Mouse (Mus musculus) mouse embryonic stem cell (cell line): Measurements from ENCODE around the gene Acvr1c.

ENCODE experiments used
- in situ Hi-C, 2 experiments: fragments of 300-500 bp; cut with MboI; formaldehyde crosslinking; loops; 1 replicate in 1 of 2; 3 replicates in 1 of 2; pipeline ENCODE4 v1.14.3; 2019 to 2020; ENCODE audit warnings: low sequenced_read_pairs in 2 of 2, low pct_unique_long_range_greater_than_20kb in 1 of 2, mixed read lengths in 1 of 2; ENCODE audit not compliant: unreplicated experiment in 1 of 2

Gene Acvr1c

DNA sequence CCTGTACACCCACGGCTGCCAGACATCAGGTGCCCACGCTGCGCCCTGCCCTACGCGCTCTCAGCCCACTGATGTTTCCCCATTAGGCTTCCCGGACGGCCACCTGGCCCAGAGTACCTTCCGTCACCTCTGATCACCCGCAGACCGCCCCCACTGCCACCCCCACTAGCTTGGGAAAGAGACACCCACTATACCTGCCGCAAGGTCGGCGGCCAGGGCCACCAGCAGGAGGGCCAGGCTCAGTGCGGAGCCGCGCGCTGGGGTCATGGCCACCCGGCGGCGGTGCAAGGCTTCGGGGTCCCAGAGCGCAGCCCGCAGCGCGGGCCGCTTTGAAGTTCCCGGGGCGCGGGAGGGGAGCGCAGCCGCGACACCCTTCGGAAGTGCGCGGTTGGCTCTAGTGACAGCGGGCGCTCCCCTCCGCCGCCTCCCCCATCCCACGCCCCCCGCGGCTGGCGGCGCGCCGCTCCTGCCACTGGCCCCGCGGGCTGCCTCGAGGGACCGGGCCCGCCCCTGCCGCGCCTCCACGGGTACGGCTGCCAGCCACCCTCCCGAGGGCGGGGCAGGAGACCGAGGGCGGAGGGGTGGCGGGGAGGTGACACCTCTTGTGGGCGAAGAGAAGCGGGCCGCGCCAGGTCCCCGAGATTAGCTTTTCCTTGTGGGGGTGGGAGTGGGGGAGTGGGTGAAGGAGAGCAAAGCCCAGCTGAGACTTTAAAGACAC lies at the start of gene Acvr1c:
Gene Acvr1c (minus strand): TSS at position 482 of the 718 bp plus-strand sequence.
- in situ Hi-C loops = no loop called here

DNA sequence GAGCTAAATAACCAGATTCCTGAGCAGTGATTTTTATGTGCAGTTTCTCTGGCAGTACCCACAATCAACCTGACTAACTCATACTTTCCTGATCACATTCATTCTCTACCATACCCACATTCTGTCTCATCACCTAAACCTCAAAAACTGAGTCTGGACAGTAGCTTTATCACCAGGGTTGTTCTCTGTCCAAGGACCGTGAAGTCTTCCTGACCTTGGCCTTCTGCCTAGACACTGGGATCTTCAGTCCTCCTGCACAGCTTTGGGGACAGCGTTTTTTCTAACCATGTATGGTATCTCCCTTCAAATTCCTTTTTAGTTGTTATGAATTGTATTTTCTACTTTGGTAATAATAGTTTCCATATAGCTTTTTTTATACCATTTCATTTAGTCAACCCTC lies 45.8 kb upstream of the Acvr1c start:
- in situ Hi-C loops = loop anchor here (25.0 kb wide), 1 partner anchor 366 kb away; no protein-coding TSS in a partner anchor

- in situ Hi-C loops = no loop called here
These were observed 30.9 kb upstream of the Acvr1c start for GRCm38 (mm10) chr2:58388601-58389000.

DNA sequence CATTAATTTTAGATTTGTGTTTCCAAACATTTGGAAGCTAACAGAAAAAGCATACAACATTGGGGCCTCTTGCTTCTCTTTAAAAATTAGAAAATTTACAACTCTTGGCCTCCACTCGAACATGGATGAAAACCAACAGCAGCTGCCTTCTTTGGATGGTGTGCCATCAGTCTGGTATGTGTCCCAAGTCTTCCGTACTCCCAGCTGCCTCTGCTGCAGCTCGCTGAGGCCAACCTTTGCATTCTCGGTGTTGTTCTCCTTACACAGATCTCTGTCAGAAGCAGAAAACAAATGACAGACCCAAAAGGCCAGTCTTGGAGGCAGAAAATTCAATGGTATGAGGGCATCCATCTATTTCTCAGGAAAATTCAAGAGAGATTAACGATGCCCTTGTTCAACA lies 22.3 kb upstream of the Acvr1c start:
- in situ Hi-C loops = no loop called here

- in situ Hi-C loops = no loop called here
These were observed 21.8 kb upstream of the Acvr1c start for GRCm38 (mm10) chr2:58379475-58379874.

- in situ Hi-C loops = no loop called here
These were observed 19.9 kb upstream of the Acvr1c start for GRCm38 (mm10) chr2:58377417-58378130.

- in situ Hi-C loops = no loop called here
These were observed 8.5 kb upstream of the Acvr1c start for GRCm38 (mm10) chr2:58366196-58366595.

- in situ Hi-C loops = no loop called here
These were observed 3.8 kb upstream of the Acvr1c start for GRCm38 (mm10) chr2:58361361-58362046.

DNA sequence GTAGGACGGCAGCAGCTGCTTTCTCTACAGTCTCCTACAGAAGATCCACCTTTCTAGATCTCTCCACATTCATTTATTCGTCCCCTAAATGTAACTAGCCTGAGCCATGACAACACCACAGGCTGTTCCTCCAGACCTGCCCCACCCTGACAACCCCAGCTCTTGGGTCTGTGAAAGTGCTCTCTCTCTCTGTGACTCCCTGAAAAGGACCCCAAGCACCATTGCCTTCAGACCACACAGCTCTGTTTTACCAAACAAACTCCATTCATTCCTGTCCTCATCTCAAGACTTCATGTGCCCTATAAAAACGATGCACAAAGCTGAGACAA lies 401 bp upstream of the Acvr1c start:
- in situ Hi-C loops = no loop called here

DNA sequence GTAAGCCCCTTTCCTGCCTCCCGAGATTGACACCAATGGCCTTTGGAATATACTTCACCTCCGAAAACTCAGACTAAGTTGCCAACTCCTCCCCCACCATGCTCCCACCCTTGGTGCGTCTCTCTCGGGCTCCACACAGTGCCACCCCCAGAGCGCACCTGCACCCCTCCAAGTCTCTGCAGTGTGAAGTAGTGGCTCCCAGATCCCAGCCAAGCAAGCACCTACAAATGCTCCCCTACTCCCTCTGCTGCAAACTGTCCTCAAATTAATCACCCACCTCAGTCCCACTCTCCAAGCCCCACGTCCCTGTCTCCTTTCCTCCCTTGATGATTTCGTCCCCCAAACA lies 654 bp downstream of the Acvr1c start:
- in situ Hi-C loops = no loop called here

- in situ Hi-C loops = no loop called here
These were observed 3.3 kb downstream of the Acvr1c start for GRCm38 (mm10) chr2:58354389-58354788.

- in situ Hi-C loops = no loop called here
These were observed 4.8 kb downstream of the Acvr1c start for GRCm38 (mm10) chr2:58352846-58353245.

GRCm38 (mm10) chr2:58350657-58351056 lies 7.0 kb downstream of the Acvr1c start:
- in situ Hi-C loops = no loop called here

DNA sequence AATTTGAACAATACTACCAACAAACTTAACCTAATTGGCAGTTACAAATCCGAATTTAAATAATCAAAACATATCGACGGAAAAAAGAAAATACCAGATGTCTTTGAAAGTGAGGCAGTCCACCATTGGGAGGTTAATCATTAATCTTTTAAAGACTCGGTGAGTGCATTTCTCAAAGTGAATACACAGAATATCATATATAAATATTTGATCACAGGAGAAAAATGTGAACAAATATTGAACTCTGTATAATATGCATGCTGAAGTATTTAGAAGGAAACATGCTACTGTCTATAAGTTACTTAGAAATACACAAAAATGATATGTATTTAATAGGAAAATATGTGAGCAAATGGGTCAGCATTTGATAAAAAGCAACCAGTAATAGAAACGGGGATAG lies 21.0 kb downstream of the Acvr1c start:
- in situ Hi-C loops = no loop called here

DNA sequence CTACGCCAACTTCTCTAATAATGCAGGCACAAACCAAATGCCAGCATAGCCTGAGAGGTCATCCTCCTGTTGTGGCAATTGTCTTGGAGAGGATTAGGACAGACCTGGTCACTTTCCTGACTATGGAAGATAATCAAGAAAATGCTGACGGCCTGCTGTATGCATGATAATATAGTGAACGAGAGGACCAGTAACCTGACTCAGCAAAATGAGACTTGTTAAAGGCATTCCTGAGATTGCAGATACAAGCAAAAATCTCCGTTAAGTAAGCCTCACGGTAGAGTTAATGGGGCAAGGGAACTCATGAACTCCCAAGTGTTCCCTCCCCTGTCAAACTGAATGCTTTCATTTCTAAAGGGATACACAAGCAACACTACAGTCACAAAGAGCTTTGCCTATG lies 28.1 kb downstream of the Acvr1c start:
- in situ Hi-C loops = no loop called here

GRCm38 (mm10) chr2:58324118-58324901 lies 33.4 kb downstream of the Acvr1c start:
- in situ Hi-C loops = no loop called here

DNA sequence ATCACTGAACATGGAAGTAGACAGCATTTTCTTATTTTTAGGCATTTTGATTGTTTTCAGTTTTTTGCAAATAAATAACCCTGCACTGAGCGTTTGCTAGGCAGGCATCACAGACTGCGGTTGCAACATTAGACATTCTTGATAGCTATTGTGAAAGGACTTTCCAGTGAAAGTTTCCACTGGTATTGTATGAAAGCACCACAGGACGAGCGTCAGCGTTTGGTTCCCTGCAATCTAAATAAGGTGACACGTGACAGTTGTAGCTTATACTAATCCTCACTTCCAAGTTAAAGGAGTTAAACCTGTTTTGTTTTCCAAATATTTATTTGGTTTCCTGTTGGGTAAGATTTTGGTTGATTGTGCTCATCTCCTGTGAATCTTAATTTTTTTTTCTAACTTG lies 34.4 kb downstream of the Acvr1c start:
- in situ Hi-C loops = no loop called here

- in situ Hi-C loops = no loop called here
These were observed 41.5 kb downstream of the Acvr1c start for GRCm38 (mm10) chr2:58316186-58316585.

- in situ Hi-C loops = no loop called here
These were observed 48.0 kb downstream of the Acvr1c start for GRCm38 (mm10) chr2:58309695-58310094.
